31 mouse cellular contexts compared by ENCODE assay signal in the genomic region with DNA sequence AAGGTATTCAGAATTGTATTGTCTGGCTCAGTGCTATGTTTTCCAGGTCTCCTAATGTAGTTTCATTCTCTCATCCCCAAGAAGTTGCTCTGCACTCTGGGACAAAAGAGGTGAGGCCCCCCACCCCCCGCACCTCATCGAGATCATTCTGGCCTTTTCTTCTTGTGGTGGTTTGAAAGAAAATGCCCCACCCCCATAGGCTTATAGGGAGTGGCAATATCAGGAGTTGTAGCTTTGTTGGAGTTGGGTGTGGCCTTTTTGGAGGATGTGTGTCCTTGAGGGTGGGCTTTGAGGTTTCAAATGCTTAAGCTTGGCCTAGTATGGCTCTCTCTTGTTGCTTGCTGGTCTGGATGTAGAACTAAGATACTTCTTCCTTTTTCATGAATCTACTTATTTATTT. TPM values are rescaled to one million over a fixed set of nuclear protein-coding genes. Genes with fewer than 3 reads are reported as not detected.
"Had no signal": no experiment of that assay in that cellular context is flagged by ENCODE, and none has a peak within 500 bp of the region (broad histone marks: within the 10 kb centered on the region; RNA-seq: fewer than 3 reads in every experiment).

No protein-coding gene starts in this region.

- ATAC-seq: liver, embryonic 12.5 days; liver, postnatal 0 days; lung, postnatal 0 days; midbrain, embryonic 13.5 days; midbrain, embryonic 15.5 days; midbrain, embryonic 16.5 days had no signal

- H3K9me3 ChIP-seq: limb, embryonic 10.5 days; limb, embryonic 12.5 days; limb, embryonic 13.5 days; limb, embryonic 15.5 days; liver, embryonic 12.5 days; liver, embryonic 13.5 days; liver, embryonic 15.5 days; lung, embryonic 15.5 days; megakaryocyte, embryonic 14.5 days; midbrain, embryonic 10.5 days; midbrain, embryonic 12.5 days; midbrain, embryonic 13.5 days; midbrain, embryonic 15.5 days; neural tube, embryonic 12.5 days had no signal

- H3K9ac ChIP-seq: limb, embryonic 12.5 days; limb, embryonic 13.5 days; limb, embryonic 15.5 days; liver, embryonic 12.5 days; liver, embryonic 13.5 days; liver, embryonic 14.5 days; liver, embryonic 15.5 days; liver, postnatal 0 days; lung, embryonic 14.5 days; lung, embryonic 15.5 days; midbrain, embryonic 12.5 days; midbrain, embryonic 13.5 days; midbrain, embryonic 15.5 days; neural tube, embryonic 12.5 days had no signal

- H3K36me3 ChIP-seq: limb, embryonic 10.5 days; limb, embryonic 12.5 days; limb, embryonic 13.5 days; limb, embryonic 15.5 days; liver, embryonic 12.5 days; liver, embryonic 13.5 days; liver, embryonic 15.5 days; lung, embryonic 15.5 days; midbrain, embryonic 10.5 days; midbrain, embryonic 12.5 days; midbrain, embryonic 13.5 days; midbrain, embryonic 15.5 days; neural tube, embryonic 12.5 days had no signal

- H3K4me1 ChIP-seq: limb, embryonic 10.5 days; limb, embryonic 12.5 days; limb, embryonic 13.5 days; limb, embryonic 15.5 days; liver, embryonic 13.5 days; liver, embryonic 15.5 days; lung, embryonic 15.5 days; megakaryocyte, embryonic 14.5 days; midbrain, embryonic 10.5 days; midbrain, embryonic 12.5 days; midbrain, embryonic 13.5 days; midbrain, embryonic 15.5 days; neural tube, embryonic 12.5 days had no signal

- H3K4me3 ChIP-seq: limb, embryonic 10.5 days; limb, embryonic 12.5 days; limb, embryonic 13.5 days; limb, embryonic 15.5 days; liver, embryonic 12.5 days; liver, embryonic 13.5 days; liver, embryonic 15.5 days; lung, embryonic 15.5 days; megakaryocyte, embryonic 14.5 days; midbrain, embryonic 10.5 days; midbrain, embryonic 12.5 days; midbrain, embryonic 13.5 days; midbrain, embryonic 15.5 days; myocyte; neural tube, embryonic 12.5 days had no signal

- H3K27ac ChIP-seq: limb, embryonic 10.5 days; limb, embryonic 12.5 days; limb, embryonic 13.5 days; limb, embryonic 15.5 days; liver, embryonic 12.5 days; liver, embryonic 13.5 days; liver, embryonic 14.5 days; liver, embryonic 15.5 days; lung, embryonic 15.5 days; macrophage; midbrain, embryonic 10.5 days; midbrain, embryonic 12.5 days; midbrain, embryonic 13.5 days; midbrain, embryonic 15.5 days; neural tube, embryonic 12.5 days had no signal

- DNase-seq: left cerebral cortex, postnatal 4 days; liver; liver, embryonic 13.5 days; liver, postnatal 0 days; lung, adult 18-20 months; lung, adult 2 months; lung, embryonic 14.5 days; lung, postnatal 10 days; lung, postnatal 14 days; lung, postnatal 36 days; lung, postnatal 4 days; midbrain, embryonic 14.5 days had no signal

RNA-seq across cellular contexts. Expression of a gene that starts 36.0 kb away (rescaled TPM):
- total RNA-seq: monocyte, adult 5-6 weeks had no signal
